Mouse (Mus musculus) thymus, adult 2 months (tissue): ENCODE data around the gene Eif4h.

ENCODE experiments used
- CTCF ChIP-seq: fragments of 200-500 bp; IDR thresholded peaks from 2 replicates; pipeline ENCODE4 v1.5.1; 2012; ENCODE audit warnings: mild to moderate bottlenecking, control low read depth, low read length, moderate library complexity, borderline replicate concordance; ENCODE audit not compliant: control insufficient read depth, poor library complexity, insufficient read depth; ENCODE audit errors: extremely low read depth
- POLR2A ChIP-seq: fragments of 200-500 bp; IDR thresholded peaks from 2 replicates; pipeline ENCODE4 v1.6.1; 2012; ENCODE audit warnings: mild to moderate bottlenecking, low read length, control low read depth, moderate library complexity; ENCODE audit not compliant: control insufficient read depth, poor library complexity, insufficient read depth; ENCODE audit errors: extremely low read depth

DNA sequence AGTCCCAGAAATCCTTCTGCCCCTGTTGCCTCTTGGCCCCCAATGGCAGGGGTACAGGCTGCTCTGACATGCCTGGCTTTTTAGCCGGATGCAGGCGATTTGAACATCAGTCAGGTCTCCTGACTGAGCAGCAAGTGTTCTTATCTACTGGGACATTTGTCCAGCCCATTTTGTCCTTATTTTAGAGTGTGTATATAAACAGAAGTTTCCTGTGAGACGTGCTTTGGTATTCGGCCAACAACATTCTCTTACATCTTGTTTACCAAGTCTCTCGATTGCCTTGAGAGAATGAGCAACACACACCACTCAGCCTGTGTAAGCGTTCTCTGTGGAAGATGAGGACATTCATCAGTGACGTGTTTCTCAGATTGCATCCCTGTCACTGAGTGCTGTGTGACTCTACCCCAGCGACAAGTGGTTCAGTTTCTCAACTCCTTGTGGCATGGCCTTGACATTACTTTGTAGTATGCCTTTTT is 5.4 kb upstream of the Eif4h start:
- TF ChIP-seq POLR2A (no peak), CTCF (no peak)
